ENCODE assay signal across 8 mouse cellular contexts in genomic region chr6:89553012-89553704, GRCm38 (mm10). TPM values are rescaled to one million over a fixed set of nuclear protein-coding genes. Genes with fewer than 3 reads are reported as not detected.
DNase-seq lines count a peak whose midpoint lies in the region; ATAC-seq and TF ChIP-seq lines count a peak whose summit lies in the region.

No protein-coding gene starts in this region.

- peaks cover 0 to 20% of the 10 kb centered on the region in 2 experiments for H3K36me3 ChIP-seq in CH12.LX (replicated peaks in 1 of 2; ENCODE audit: control insufficient read depth in 1 of 2, insufficient read depth in 1 of 2, low read length in 1 of 2)
- no peaks in the 10 kb centered on the region for H3K36me3 ChIP-seq in forebrain, embryonic 12.5 days (replicated peaks)
- H3K36me3 ChIP-seq in lung, embryonic 15.5 days, result no peaks in the 10 kb centered on the region

- WGBS in forebrain, embryonic 12.5 days, result 7% methylated on average over 4 of the region's 4 CpGs
- 4% methylated on average over 4 of the region's 4 CpGs for WGBS in lung, embryonic 15.5 days

- no peak overlapping the region for H3K4me3 ChIP-seq in CH12.LX (replicated peaks in 1 of 3; ENCODE audit: low read depth in 2 of 3, low read length in 2 of 3, poor library complexity in 1 of 3)
- H3K4me3 ChIP-seq in forebrain, embryonic 12.5 days (replicated peaks), result no peak overlapping the region
- H3K4me3 ChIP-seq in lung, embryonic 15.5 days, result no peak overlapping the region

- in situ Hi-C loops in CH12.LX (cut with MboI; ENCODE audit: low pct_ligation_motif_present, low pct_unique_long_range_greater_than_20kb, low sequenced_read_pairs), result loop anchor here (5.0 to 10.0 kb wide), 3 partner anchors 196 to 621 kb away; no protein-coding TSS in a partner anchor

- no peak for TF ChIP-seq POLR2A in CH12.LX (IDR thresholded peaks at IDR 0.05; ENCODE audit: low read depth, low read length)

- peaks cover 7 to 21% of the 10 kb centered on the region in 2 experiments for H3K4me1 ChIP-seq in CH12.LX (ENCODE audit: control insufficient read depth in 1 of 2, insufficient read depth in 2 of 2)
- peaks cover 21% of the 10 kb centered on the region for H3K4me1 ChIP-seq in forebrain, embryonic 12.5 days
- H3K4me1 ChIP-seq in lung, embryonic 15.5 days, result peaks cover 4% of the 10 kb centered on the region; the same call in 1 of the 2 replicates

- no peak overlapping the region for H3K27ac ChIP-seq in CH12.LX (ENCODE audit: insufficient read depth, low read depth)
- H3K27ac ChIP-seq in forebrain, embryonic 12.5 days, result no peak overlapping the region
- H3K27ac ChIP-seq in lung, embryonic 15.5 days, result no peak overlapping the region

- no peaks in the 10 kb centered on the region for H3K27me3 ChIP-seq in CH12.LX (replicated peaks)
- no peaks in the 10 kb centered on the region for H3K27me3 ChIP-seq in forebrain, embryonic 12.5 days
- no peaks in the 10 kb centered on the region for H3K27me3 ChIP-seq in lung, embryonic 15.5 days

- TF ChIP-seq EP300 in CH12.LX (IDR thresholded peaks at IDR 0.05; ENCODE audit: low read length), result no peak

- H3K79me2 ChIP-seq in CH12.LX (replicated peaks; ENCODE audit: control insufficient read depth, extremely low read depth, insufficient read depth, poor library complexity, severe bottlenecking), result no peaks in the 10 kb centered on the region

- intact Hi-C loops in heart, postnatal 25 days (cut with DNase I), result loop anchor here (2.0 to 10.0 kb wide), 5 partner anchors 190 to 626 kb away; partner anchors contain the start of gene Plxna1

- dilution Hi-C loops in CH12.LX (cut with MboI; ENCODE audit: extremely low pct_ligation_motif_present, extremely low pct_unique_long_range_greater_than_20kb, low sequenced_read_pairs), result no loop called here

- DNase-seq in CH12.LX (ENCODE audit: extremely low read depth), result peak; percentile 61
- DNase-seq in brain, embryonic 18.5 days (ENCODE audit: low read depth, low spot score), result peak; percentile 28
- DNase-seq in heart, postnatal 25 days (ENCODE audit: low spot score), result peak; percentile 47
- DNase-seq in layer of hippocampus, adult 11-12 months (ENCODE audit: low spot score), result peak; percentile 83
- DNase-seq in retina, adult 2 months (ENCODE audit: low read depth, low spot score), result peak; percentile 30
- DNase-seq in thymus, postnatal 4 days, result peak; percentile 88

- no peaks in the 10 kb centered on the region for H3K9me3 ChIP-seq in CH12.LX (replicated peaks; ENCODE audit: low read length)
- H3K9me3 ChIP-seq in forebrain, embryonic 12.5 days, result no peaks in the 10 kb centered on the region
- no peaks in the 10 kb centered on the region for H3K9me3 ChIP-seq in lung, embryonic 15.5 days

- H3K4me2 ChIP-seq in CH12.LX (ENCODE audit: insufficient read depth, low read depth, poor library complexity, severe bottlenecking), result no peak overlapping the region
- H3K4me2 ChIP-seq in forebrain, embryonic 12.5 days, result no peak overlapping the region
- no peak overlapping the region for H3K4me2 ChIP-seq in lung, embryonic 15.5 days

- peak; percentile 97 for TF ChIP-seq RAD21 in CH12.LX (IDR thresholded peaks at IDR 0.05; ENCODE audit: low read depth, low read length)

- TF ChIP-seq CTCF in CH12.LX (conservative IDR thresholded peaks at IDR 0.05 in 1 of 2, IDR thresholded peaks at IDR 0.05 in 1 of 2; ENCODE audit: low read depth in 2 of 2, low read length in 2 of 2), result peak; percentile 57 to 92

- no peak overlapping the region for H3K9ac ChIP-seq in CH12.LX (ENCODE audit: insufficient read depth, low read depth)
- H3K9ac ChIP-seq in forebrain, embryonic 12.5 days, result no peak overlapping the region; the same call in 1 of the 2 replicates
- H3K9ac ChIP-seq in lung, embryonic 15.5 days, result no peak overlapping the region

- peak; percentile 71; the same call in 1 of the 2 replicates for ATAC-seq in forebrain, embryonic 12.5 days (ENCODE audit: low FRiP score)
- peak; percentile 68; the same call in 1 of the 2 replicates for ATAC-seq in lung, embryonic 15.5 days (ENCODE audit: borderline replicate concordance, extremely low read depth, low FRiP score, low TSS enrichment)

TF ChIP-seq in CH12.LX, 34 proteins besides CTCF, POLR2A, EP300 and RAD21:
- TF ChIP-seq MAZ (IDR thresholded peaks at IDR 0.05; ENCODE audit: low read depth, low read length), result peak; percentile 57; the same call in 1 of the 2 replicates
- peak; percentile 95 for TF ChIP-seq SMC3 (IDR thresholded peaks at IDR 0.05; ENCODE audit: low read depth, low read length)
- TF ChIP-seq MAFK (IDR thresholded peaks at IDR 0.05; ENCODE audit: insufficient replicate concordance, low read length), result no peak
- TF ChIP-seq MXI1 (IDR thresholded peaks at IDR 0.05; ENCODE audit: low read depth, low read length), result no peak
- TF ChIP-seq ZC3H11A (IDR thresholded peaks at IDR 0.05; ENCODE audit: low read depth, low read length), result peak; percentile 90
- TF ChIP-seq JUN (IDR thresholded peaks at IDR 0.05; ENCODE audit: insufficient read depth, low read depth, low read length), result no peak
- TF ChIP-seq NRF1 (IDR thresholded peaks at IDR 0.05; ENCODE audit: low read depth, low read length), result peak; percentile 47; the same call in 1 of the 2 replicates
- no peak for TF ChIP-seq BHLHE40 (IDR thresholded peaks at IDR 0.05; ENCODE audit: low read depth, low read length)
- no peak for TF ChIP-seq IRF4 (IDR thresholded peaks at IDR 0.05; ENCODE audit: low read depth, low read length)
- no peak for TF ChIP-seq MEF2A (IDR thresholded peaks at IDR 0.05; ENCODE audit: borderline replicate concordance, low read depth, low read length)
- TF ChIP-seq GABPA (IDR thresholded peaks at IDR 0.05; ENCODE audit: insufficient replicate concordance, low read depth, low read length), result no peak
- no peak for TF ChIP-seq ZKSCAN1 (IDR thresholded peaks at IDR 0.05; ENCODE audit: borderline replicate concordance, low read depth, low read length)
- peak; percentile 29; the same call in 1 of the 2 replicates for TF ChIP-seq TCF12 (IDR thresholded peaks at IDR 0.05; ENCODE audit: low read depth, low read length)
- no peak for TF ChIP-seq POLR2AphosphoS2 (IDR thresholded peaks at IDR 0.05; ENCODE audit: low read depth, low read length)
- 0 out of 2 replicates have a peak, but pooled peaks have one; percentile 4 for TF ChIP-seq NELFE (IDR thresholded peaks at IDR 0.05; ENCODE audit: low read depth, low read length)

RNA-seq across cellular contexts. Expression of gene Chchd6, which starts 42.3 kb away (rescaled TPM):
- 32.0 and 41.5 TPM in 2 replicates for total RNA-seq in CH12.LX (2012; rRNA removed)
- total RNA-seq in CH12.LX (2014; rRNA removed), result 32.4 and 33.3 TPM in 2 replicates
- 41.3 and 41.7 TPM in 2 replicates for polyA plus RNA-seq in CH12.LX (2012; ENCODE audit: insufficient read length, low read depth)
- polyA plus RNA-seq in forebrain, embryonic 12.5 days (2016; fragmentation: Nextera tagmentation; extraction: Ambion mirVana), result 87.3 and 88.5 TPM in 2 replicates
- 10 to 100 TPM; 10.1 to 13.5 TPM for total RNA-seq in heart, postnatal 25 days (2021)
- 60.8 and 62.1 TPM in 2 replicates for polyA plus RNA-seq in lung, embryonic 15.5 days (2015; fragmentation: Nextera tagmentation; extraction: Ambion mirVana)

Comparison
In these comparisons a context has a peak if more than half of its experiments do, and no peak if none do; other contexts are left out.
1. DNase-seq: peak in every context shown above with its lines; median percentile 88 in thymus, postnatal 4 days; 83 in layer of hippocampus, adult 11-12 months; 61 in CH12.LX; 47 in heart, postnatal 25 days; 30 in retina, adult 2 months; 28 in brain, embryonic 18.5 days.